Mouse (Mus musculus) activated CD4-positive, CD25-positive, alpha-beta regulatory T cell, adult 4 months (primary cell): ENCODE data around the gene Rmdn2. TPM values are rescaled to one million over a fixed set of nuclear protein-coding genes. Genes with fewer than 3 reads are reported as not detected.

Experiments
- ATAC-seq: one replicate; pipeline ENCODE4 v1.8.0; 2017
- polyA plus RNA-seq, 2 experiments: library from polyadenylated mRNA; unstranded; fragments of 100-300 nt; shearing (Covaris generic); gene quantifications; one replicate each; pipeline ENCODE4 v1.2.1; 2017

Rmdn2 gene
- polyA plus RNA-seq, 2 experiments from 2014 or later: 4.9 to 7.3 TPM

DNA sequence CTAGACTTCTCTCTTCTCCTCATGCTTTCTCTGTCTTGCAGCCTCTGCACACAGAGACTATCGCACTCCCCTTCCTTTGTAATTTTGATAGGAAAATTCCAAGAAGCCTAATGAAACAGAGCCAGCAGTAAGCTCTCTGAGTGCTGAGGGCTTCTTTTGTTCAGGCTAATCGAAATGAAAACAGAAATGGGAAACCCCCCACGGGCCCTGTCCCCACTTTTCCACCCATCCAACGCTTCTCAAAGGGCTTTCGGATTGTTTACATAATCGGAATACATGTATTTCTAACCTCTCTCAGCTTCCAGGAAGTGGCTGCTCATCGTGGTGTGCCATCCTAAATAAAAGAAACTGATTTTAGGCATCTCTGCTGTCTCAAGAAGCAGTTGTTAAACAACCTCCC lies 96.5 kb downstream of the Rmdn2 start:
- no peak for ATAC-seq

DNA sequence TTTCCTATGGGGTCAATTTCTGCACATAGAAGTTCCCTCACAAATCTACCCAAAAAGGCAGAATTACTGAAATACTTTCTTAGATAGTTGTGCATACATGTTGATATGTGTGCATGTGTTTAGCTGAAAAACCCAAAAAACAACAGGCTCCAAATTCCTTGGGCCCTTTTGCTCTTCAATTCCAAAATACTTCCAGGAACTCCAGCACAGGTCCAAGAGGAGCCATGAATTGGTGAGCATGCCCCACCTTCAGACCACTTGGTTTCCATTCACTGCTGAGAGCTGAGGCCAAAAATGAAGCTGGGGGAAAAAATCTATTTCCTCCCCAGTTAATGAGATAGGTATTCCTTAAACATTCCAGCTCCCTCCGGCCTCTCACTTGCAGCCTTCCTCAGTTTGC lies 98.1 kb downstream of the Rmdn2 start:
- no peak for ATAC-seq

DNA sequence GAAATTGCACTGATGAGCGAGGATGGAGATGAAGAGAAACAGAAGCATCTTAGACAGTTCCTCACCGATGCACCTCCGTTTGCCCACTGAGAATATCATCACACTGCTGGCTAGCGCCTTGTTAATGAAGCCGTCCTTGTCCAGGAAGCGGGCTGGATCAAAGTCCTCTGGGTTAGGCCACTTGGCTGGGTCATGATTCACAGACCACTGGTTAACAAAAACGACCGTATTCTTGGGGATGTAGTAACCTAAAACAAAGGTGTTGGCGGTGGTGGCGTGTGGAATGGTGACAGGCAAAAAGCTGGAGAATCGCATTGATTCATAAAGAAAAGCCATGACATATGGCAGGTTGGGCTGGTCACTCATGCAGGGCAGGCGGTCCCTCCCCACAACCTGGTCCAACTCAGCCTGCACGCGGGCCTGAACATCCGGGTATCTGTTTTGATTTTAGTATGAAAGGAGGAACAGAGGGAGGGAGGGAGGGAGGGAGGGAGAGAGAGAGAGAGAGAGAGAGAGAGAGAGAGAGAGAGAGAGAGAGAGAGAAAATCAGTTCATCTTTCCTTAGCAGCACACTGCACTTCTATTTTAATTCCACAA lies 98.7 kb downstream of the Rmdn2 start:
- ATAC-seq: no peak

DNA sequence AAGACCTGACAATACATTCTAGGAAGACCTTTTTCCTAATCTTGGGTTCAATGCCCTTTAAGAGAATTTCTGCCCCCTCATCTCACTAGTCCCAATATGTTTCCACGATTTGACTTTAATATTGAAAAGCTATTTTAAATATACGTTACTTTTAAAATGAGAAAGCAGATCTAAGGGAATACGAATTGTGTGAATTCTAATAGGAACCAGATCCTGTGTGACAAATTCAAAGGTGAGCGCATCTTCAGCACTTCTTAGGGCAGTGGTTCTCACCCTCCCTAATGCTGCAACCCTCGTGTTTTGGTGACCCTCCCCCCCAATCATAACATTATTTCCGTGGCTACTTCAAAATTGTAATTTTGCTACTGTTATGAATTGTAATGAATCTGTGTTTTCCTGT lies 100.3 kb downstream of the Rmdn2 start:
- ATAC-seq: no peak

DNA sequence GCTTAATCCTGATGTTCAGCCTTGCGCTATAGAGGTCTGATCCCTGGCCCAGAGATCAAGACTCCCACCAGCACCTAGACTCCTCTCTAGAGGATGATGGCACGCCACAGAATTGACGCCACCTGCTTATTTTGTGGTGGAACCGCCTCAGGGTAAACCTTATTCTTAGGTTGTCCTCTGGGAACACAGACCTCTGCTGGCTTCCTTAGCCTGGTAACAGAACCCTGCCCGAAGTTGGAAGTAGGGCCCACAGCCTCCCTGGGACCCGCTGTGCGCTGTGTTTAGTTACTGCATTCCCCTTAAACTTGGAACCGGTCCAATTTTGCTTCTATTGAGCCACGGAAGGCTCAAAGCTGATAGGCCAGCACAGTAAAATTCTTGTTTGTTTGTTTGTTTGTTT lies 100.9 kb downstream of the Rmdn2 start:
- ATAC-seq: no peak

DNA sequence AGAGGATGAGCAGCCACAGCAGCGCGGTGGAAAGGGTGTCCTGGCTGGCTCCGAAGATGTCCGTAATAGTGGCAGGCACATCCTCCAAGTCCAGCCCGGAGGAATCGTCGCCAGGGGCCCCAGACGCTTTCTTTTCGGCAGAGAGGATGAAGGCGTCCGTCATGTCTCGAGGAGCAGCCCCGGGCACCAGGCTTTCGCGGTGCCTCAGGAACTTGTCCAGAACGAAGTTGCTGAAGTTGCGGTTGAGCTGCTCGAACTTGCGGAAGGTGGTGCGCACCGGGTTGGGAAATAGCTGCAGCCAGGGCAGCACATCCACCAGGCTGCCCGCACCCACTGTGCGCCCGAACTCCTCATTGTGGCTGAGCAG lies 101.6 kb downstream of the Rmdn2 start:
- ATAC-seq: no peak

DNA sequence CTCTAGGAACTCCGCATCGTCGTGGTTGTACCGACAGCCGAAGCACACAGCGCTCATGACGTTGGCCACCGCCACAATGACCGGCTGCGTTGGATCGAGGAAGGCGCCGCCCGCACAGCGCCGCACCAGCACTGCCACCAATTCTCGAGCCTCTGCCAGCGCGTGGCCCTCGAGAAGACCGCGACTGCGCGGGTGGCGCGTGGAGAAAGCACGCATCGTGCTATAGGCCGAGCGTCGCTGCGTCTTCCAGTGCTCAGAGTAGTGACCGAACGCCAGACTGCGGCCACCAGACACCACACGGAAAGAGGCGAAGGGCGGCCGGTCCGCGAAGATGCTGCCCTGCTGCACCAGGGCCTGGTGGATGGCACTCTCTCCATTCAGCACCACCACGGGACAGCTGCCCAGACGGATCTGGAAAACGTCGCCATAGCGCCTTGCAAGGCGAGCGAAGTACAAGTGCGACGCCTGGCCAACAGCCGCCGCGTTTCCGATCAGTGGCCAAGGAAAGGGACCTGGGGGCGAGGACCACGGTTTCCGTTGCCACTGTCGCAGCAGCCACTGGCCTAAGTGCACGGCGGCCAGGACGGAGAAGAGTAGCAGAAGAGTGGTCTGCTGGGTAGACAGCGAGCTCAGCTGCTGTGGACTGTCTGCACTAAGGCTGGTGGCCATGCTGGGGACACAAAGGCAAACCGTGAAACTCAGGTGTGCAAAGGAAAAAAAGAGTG lies 102.1 kb downstream of the Rmdn2 start:
- ATAC-seq: no peak

DNA sequence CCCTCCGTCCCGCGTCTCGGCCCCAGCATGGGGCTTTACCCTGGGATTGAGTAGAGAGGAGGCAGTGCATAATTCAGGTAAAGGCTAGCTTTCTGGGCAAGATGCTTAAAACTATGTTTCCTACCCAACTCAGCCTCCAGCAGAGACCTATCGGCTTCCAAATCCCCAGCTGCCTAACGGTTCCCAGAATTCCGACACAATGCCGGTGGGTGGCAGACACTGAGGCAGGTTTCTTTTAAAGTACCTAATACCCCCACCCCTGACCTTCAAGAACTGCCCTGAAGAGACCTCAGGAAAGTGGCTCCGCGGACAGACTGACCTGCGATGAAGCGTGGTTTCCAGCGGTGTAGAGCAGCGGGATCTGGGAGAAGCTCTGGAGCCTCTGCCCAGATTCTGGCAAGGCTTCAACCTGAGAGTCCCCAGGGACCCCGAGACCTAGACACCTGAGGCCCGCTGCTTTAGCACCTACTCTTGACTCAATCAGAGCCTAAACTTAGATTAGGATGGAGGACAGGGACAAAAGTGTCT lies 102.8 kb downstream of the Rmdn2 start:
- ATAC-seq: no peak

DNA sequence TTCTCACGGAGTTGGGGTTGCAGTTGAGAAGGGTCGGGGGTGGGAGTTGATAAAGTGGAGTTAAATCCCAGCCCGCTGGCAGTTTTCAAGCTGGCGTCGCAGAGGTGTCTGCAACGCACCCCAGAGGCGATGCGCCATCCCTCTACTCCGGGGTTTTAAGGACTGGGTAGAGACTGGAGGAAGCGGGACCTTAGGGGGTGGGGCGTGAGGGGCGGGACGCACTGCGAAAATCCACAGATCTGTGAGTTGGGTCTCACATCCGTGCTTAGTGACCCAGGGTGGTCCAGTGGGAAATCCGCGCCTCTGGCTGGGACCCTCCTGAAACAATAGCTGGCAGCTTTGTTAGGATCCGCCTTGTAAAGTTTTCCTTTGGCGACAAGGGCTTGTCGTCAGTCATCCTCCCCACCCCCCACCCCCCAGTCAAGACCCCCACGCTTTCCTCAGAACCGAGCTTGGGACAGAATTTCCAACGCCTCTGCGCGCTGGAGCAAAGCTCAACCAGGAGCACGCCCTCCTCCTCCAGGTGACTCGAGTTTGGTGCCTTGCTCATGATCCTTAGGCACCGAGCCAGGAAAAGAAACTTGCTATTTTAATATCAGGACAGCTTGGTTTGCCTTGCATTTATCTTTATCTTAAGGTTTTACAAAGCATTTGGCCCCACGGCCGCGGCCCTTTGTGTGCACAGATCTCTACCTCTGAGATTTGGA lies 103.4 kb downstream of the Rmdn2 start, which contains the start of gene Cyp1b1:
Gene Cyp1b1 (minus strand): TSS at position 131 of the 707 bp plus-strand sequence.
- no peak for ATAC-seq

DNA sequence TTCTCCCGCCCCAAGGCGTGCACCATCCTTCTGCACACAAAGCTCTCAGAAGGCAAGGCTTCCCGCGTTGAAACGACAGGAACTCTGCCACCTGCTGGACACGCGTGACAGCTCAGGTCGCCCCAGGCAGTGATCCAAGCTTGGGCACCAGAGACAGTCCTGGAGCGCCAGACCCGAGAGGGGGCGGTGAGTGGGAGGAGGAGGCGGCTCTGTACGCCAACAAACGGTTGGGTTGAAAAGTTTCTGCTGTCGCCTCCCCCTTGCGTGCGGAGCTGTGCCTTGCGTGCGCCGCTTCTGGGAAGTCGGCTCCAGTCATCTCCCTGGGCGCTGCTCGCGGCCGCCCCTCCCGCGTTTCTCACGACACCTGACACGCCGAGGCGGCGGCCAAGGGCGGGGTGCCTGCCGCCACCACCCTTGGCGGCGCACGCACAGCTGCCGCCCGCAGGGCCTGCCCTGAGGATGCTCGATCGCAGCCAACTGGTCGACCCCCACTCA lies 104.0 kb downstream of the Rmdn2 start:
- ATAC-seq: peak; percentile 79

DNA sequence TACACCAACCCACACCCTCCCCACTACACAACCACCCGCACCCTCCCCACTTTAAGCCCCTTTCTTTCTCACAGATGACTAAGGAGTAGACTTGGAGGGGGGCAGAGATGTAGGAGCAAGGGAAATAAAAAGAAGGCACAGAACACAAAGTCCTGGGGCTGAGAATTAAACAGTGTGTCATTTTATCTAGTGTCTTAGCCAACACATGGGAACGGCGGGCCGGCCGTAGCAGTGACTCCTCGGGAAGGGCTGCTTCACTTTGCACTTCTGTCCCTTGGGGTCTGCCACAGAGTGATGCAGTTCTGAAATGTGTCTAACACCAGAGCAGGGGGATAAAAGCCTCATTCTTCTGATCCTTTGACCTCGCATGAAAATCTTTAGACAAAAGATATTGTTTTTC lies 109.0 kb downstream of the Rmdn2 start:
- no peak for ATAC-seq

DNA sequence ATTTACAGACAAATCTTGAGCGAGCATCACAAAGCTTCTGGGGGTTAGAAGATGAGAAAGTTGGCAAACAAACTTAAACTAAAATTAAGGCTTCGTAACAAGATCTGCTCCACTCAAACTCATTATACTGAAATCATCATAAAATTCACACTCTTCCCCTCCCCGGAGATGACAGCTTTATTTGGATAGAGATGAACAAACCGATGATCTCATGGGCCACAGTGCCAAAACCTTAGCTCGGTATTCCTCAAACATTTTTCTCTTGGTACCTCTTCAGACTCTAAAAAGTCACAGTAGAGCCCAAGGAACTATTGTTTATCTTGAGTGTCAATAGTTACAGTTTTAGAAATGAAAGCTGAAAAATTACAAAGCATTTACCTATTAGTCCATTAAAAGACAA lies 115.0 kb downstream of the Rmdn2 start:
- no peak for ATAC-seq

DNA sequence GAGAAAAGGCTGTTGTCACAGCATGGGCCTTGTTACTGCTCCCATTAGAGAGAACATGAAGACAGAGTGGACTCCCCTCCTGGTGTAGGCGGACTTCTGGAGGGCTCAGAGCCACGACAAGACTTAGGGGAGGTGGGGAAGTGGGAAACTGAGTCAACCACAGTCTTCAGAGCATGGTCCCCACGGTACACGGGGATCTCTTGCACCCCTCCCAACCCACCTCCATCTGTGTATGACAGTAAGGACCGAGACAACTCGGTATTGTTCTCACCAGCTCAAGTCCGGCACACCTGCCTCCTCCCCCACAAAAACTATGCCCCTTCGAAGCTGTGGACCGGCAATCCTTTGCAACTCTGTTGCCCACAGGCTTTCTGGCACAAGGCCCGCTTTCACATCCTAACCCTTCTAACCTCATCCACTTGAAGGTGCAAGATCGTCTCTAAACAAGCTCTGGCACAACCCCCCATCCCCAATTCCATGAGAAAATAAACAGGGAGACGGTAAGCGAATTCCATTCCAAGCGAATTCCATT lies 116.5 kb downstream of the Rmdn2 start:
- no peak for ATAC-seq

DNA sequence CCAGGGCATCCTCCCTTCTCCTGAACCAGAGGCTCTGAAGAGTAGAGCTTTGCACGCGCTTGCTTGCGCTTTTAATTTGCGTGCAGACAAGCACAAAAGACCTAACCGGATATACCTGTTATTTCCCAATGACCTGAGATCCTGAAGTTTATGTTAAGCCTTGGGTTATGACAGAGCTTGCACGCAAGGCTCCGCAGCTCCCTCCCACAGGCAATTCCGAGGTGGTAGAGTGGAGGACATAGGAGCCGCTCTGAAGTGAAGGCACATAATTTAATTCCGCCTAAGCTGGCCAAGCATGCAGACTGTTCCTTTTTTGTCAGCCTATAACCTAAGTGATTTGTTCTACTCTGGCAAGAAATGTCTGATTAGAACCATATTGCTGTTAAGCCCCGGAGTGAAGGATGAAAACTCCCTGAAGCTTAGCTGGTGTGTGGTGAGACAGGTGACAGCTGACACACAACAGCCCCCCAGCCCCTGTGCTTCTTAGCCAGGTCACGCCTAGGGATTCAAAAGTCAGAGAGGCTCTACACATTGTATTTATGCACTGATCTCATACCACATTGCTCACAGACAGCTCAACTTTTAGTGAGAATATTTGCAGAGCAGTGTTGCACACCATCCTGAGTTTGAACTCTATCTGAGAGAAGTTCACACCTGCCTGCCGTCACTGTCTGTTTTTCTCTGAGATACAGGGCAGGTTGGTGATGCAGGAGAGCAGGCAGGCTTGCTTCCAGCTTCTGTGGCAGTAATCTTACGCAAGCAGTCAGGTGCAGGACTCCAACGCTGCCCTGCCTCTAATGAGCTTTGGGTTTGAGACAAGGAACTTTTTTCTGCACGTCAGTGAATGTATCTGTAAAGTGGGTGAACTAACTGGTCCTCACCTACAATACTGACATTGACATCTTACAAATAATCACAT lies 117.2 kb downstream of the Rmdn2 start:
- ATAC-seq: no peak

DNA sequence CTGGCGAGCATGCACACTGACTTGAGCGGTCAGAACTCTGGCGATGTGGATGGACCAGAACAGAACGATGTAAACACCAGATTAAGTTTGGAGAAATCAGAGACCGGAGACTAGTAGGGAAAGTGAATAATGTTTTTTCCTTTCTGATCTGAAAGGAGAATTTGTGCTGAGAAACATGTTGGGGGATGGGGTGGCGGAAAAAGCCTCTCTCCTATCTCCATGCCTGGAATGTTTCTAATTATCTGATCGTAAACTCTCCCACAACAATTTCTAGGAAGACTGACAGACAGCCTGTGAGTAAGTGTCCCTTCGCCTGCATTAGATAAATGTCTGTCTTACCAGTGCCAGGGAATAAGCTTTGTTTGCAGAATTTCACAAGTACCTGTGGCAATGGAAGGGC lies 119.3 kb downstream of the Rmdn2 start:
- ATAC-seq: no peak

DNA sequence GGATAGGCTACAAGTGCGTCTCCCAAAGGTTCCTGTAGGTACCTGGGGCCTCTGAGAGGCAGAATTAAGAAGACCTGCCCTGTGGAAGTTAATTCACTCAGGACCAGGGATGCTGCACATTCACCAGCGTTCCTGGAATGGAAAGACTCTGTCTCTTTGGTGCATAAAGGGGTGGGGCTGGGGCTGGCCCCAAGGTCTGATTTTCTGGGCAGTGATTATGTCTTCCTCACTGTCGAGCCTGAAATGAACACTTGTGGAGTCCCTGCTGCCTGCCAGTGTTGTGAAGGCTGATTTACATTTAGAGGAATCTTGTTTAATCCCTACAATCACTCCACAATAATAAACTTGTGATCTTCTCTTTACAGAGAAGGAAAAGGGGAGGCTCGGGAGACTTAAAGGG lies 121.4 kb downstream of the Rmdn2 start:
- ATAC-seq: no peak

DNA sequence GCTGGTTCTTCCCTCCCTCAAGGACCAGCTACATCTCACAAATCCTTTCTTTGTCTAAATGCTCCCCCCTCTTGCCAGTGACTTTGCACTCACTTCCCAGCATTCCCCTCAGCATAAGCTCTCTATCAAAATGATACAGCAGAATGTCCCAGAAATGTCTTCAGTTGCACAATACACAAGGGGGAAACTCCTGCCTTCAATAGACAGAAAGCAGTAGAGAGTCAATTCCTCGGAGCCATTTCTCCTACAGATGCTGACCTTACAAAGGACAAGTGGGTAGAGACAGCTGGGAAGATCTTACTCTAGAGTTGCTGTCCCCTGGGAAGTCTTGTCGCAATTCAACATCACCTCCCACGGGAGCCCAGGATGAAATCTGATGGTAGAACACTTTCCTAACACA lies 125.9 kb downstream of the Rmdn2 start:
- no peak for ATAC-seq

DNA sequence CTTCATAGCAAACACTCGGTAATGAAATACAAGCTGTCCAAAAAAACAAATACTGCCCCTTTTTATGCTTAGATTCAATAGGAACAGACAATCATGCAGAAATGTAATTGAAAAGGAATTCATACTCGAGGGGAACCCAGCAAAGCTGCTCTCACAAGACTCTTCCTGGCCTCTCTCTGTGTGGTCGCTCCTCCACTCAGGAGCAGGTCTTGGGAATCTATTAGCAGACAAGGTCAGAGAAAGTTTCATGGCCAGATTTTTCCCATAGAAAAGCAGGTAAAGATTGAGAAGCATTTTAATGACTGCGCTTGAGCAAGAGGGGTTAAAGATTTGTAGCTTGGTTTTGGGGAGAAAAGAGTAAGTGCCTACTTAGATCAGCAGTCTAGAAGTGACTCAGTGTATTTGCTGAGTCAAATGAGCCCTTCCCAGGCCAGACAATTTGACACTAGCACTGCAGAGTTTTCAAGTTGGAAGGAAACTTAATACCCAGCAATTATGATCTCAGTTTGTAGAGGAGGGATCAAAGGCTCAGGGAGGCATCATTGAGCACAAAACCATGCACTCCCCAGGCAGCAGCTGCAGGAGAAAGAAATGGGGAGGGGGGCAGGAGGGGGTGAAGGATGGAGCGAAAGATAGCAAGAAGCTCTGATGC lies 127.3 kb downstream of the Rmdn2 start:
- ATAC-seq: no peak

DNA sequence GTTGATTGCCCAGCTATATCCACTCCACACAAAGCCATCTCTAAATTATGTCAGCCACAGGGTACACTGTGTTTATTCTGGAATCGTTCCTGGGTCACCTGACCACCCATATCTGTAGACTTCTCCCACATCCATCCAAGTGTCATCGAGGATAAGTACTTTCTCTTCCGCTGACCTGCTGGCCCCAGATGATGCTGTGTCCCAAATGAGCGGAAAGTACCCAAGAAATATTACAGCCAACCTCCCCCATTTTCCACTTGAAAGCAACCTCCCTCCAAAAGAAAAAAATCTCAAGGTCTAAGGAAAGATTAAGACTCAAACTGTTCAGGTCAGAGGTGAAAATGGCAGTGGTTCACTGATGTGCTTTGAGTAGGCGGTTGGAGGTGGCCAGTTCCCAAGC lies 131.0 kb downstream of the Rmdn2 start:
- no peak for ATAC-seq
